ENCODE assay signal across 17 mouse cellular contexts in the genomic region with DNA sequence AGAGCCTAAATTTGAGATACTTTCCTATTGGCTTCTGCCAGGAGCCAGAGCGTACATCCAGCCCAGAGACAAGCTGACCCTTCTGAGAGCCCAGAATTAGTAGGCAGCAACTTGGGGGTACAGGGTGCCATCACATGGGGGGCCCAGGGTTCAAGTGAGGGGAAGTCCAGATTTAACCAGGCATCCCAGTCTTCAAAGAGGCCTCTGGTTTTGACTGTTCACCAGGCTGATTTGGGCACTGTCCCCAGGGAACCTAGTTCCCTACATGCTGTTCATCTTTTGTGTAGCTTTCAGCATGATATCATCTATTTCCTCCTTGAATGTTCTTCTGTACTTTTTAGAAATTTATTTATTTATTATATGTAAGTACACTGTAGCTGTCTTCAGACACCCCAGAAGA.
"Had no signal": no experiment of that assay in that cellular context is flagged by ENCODE, and none has a peak within 500 bp of the region (broad histone marks: within the 10 kb centered on the region; RNA-seq: fewer than 3 reads in every experiment).

No protein-coding gene starts in this region.

- H3K4me1 ChIP-seq: liver, embryonic 15.5 days; lung, embryonic 15.5 days; midbrain, embryonic 15.5 days; neural tube, embryonic 12.5 days had no signal

- H3K36me3 ChIP-seq: liver, embryonic 15.5 days; lung, embryonic 15.5 days; midbrain, embryonic 13.5 days; midbrain, embryonic 15.5 days; neural tube, embryonic 12.5 days had no signal

- ATAC-seq: liver, postnatal 0 days; lung, postnatal 0 days; midbrain, embryonic 13.5 days; midbrain, embryonic 15.5 days had no signal

- H3K27ac ChIP-seq: liver, embryonic 15.5 days; lung, embryonic 15.5 days; macrophage; midbrain, embryonic 13.5 days; midbrain, embryonic 15.5 days; neural tube, embryonic 12.5 days had no signal

- H3K9ac ChIP-seq: liver, embryonic 15.5 days; liver, postnatal 0 days; lung, embryonic 15.5 days; midbrain, embryonic 13.5 days; midbrain, embryonic 15.5 days; neural tube, embryonic 12.5 days had no signal

- DNase-seq: liver, postnatal 0 days; lung, adult 2 months; lung, postnatal 14 days; lung, postnatal 36 days; right cerebral cortex, postnatal 14 days; thymus, adult 18-20 months; thymus, postnatal 14 days; thymus, postnatal 36 days had no signal

- H3K4me2 ChIP-seq: liver, embryonic 15.5 days; lung, embryonic 15.5 days; midbrain, embryonic 11.5 days; midbrain, embryonic 13.5 days; midbrain, embryonic 15.5 days; neural tube, embryonic 12.5 days had no signal

- H3K27me3 ChIP-seq: liver, embryonic 15.5 days; lung, embryonic 15.5 days; midbrain, embryonic 13.5 days; midbrain, embryonic 15.5 days; neural tube, embryonic 12.5 days had no signal

- H3K4me3 ChIP-seq: liver, embryonic 15.5 days; lung, embryonic 15.5 days; megakaryocyte, embryonic 14.5 days; midbrain, embryonic 13.5 days; midbrain, embryonic 15.5 days; neural tube, embryonic 12.5 days had no signal

- H3K9me3 ChIP-seq: liver, embryonic 15.5 days; lung, embryonic 15.5 days; megakaryocyte, embryonic 14.5 days; midbrain, embryonic 13.5 days; midbrain, embryonic 15.5 days; neural tube, embryonic 12.5 days had no signal
